Mouse (Mus musculus) brain, embryonic 18.5 days (tissue): ENCODE measurements around the gene Ctcf.

Source experiments
- DNase-seq: peaks from one replicate; pipeline ENCODE4 v3.0.0-alpha.2; 2012; ENCODE audit warnings: low read depth, low spot score

Ctcf gene

DNA sequence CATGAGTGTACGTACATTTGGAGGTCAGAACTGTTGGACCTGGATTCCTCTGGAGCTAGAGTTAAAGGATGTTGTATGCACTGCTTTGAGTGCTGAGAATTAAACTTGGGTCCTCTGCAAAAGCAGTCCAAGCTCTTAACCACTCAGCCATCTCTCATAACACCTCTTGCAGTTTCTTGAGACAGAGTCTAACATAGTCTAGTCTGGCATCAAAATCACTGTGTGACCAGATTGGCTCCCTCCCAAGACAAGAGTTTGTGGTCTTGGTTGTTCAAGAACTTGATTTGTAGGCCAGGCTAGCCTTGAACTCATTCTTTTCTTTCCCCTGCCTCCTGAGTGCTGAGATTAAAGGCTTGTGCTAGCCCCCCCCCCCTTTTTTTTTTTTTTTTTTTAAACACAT, 12.6 kb downstream of the Ctcf start:
- DNase-seq, result no peak

DNA sequence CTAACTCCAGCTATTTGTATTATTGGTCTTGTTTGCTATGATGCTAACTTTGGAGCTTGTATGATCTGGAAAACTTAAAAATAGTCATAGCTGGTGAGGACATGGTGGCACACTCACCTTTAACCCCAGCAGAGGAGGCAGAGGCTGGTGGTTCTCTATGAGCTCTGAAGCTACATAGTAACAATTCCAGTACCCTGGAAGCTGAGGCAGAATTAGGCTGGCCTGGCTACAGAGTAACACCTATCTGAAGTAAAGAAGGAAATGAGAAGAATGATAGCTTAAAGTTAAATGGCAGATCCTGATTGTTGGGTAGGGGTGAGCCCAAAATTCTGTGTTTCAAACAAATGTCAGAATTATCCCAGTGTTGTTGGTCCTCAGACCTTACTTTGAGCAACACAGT, 21.3 kb downstream of the Ctcf start:
- DNase-seq, result no peak

GRCm38 (mm10) chr8:105661167-105661566, 24.8 kb downstream of the Ctcf start:
- DNase-seq, result no peak

GRCm38 (mm10) chr8:105677891-105678290, 41.5 kb downstream of the Ctcf start:
- no peak for DNase-seq

GRCm38 (mm10) chr8:105685325-105685724, 49.0 kb downstream of the Ctcf start:
- no peak for DNase-seq

- DNase-seq, result no peak
Measured at GRCm38 (mm10) chr8:105685796-105686308, 49.5 kb downstream of the Ctcf start, which contains the start of gene Carmil2. Gene Carmil2 (plus strand): TSS chr8:105686274.

DNA sequence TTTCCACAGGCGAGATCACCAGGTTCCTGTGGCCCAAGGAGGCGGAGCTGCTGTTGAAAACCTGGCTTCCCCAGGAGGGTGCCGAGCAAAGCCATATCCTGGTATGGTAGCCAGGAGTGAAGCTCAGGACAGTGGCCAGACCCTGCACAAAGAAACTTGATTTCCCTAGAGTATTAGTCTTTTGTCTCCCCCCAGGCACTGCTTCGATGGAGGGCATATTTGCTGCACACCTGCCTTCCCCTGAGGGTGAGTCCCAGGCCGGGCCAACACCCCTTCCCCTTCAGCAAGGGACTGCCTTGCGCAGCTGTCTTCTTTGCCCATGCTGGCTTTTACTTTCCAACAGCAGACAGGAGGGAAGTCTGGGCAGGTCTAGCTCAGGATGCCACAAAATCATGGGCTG, 50.2 kb downstream of the Ctcf start:
- no peak for DNase-seq

GRCm38 (mm10) chr8:105687512-105687911, 51.1 kb downstream of the Ctcf start:
- DNase-seq, result no peak

- no peak for DNase-seq
Measured at GRCm38 (mm10) chr8:105688242-105688752, 51.9 kb downstream of the Ctcf start.

GRCm38 (mm10) chr8:105689256-105689982, 53.1 kb downstream of the Ctcf start:
- DNase-seq, result no peak

DNA sequence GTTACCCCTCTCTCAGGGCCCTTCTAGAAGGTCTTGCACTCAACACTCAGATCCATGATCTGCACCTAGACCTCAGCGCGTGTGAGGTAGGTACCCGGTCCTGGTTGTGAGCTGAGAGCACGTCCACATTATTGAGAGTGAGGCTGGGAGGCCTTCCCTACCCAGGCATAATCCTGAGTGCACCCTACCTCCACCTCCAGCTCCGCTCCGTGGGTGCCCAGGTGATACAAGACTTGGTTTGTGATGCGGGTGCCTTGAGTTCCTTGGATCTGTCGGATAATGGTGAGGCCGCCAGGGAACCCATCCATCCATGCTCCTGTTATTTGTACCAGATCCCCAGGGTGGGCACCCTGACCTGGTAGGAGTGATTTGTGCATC, 53.6 kb downstream of the Ctcf start:
- no peak for DNase-seq

GRCm38 (mm10) chr8:105690978-105691377, 54.6 kb downstream of the Ctcf start:
- no peak for DNase-seq

DNA sequence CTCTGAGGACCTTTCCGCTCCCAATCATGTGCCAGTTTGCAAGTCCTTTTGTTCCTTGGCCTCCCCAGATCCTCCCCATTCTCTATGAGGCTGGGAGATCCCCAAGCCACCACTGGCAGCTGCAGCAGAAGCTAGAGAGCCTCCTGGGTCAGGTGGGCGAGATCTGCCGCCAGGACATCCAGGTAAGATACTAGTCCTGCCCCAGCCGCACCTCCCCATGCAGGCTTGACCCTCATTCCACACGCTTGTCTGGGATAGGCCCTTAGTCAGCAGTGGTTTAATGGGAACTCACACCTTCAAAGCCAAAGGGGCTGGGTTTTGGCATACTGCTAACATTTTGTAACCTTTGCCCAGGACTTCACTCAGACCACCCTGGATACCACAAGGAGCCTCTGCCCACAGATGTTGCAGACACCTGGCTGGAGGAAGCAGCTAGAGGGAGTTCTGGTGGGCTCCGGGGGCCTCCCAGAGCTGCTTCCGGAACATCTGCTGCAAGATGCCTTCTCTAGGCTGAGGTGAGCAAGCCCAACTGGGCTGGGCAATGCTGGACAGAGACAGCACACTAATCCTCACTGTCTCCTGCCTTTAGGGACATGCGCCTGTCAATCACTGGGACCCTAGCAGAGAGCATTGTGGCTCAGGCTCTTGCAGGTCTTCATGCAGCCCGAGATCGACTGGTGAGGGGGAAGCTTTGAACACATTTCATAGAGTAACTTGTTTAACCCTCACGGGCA, 56.2 kb downstream of the Ctcf start:
- no peak for DNase-seq

- DNase-seq, result peak; percentile 37
Measured at GRCm38 (mm10) chr8:105693648-105694047, 57.3 kb downstream of the Ctcf start.

GRCm38 (mm10) chr8:105694051-105694799, 57.9 kb downstream of the Ctcf start:
- DNase-seq, result no peak

DNA sequence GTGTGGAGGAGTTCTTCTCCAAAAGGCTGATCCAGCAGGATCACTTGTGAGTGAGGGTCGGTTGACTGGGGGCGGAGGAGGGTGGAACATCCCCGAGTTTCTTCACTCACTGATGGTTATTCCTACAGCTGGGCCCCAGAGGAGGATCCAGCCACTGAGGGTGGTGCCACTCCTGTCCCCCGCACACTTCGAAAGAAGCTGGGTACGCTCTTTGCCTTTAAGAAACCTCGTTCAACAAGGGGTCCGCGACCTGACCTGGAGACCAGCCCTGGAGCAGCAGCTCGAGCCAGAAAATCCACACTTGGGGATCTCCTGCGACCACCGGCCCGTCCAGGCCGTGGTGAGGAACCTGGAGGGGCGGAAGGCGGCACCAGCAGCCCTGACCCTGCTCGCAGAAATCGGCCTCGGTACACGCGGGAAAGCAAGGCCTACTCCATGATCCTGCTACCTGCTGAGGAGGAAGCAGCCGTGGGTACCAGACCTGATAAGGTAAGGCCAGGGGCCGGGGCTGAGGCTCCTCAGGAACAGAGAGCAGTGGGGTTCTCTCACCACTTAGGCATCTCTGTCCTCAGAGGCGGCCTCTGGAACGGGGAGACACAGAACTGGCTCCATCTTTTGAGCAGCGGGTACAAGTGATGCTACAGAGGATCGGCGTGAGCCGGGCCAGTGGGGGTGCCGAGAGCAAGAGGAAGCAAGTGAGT, 58.9 kb downstream of the Ctcf start:
- no peak for DNase-seq

DNA sequence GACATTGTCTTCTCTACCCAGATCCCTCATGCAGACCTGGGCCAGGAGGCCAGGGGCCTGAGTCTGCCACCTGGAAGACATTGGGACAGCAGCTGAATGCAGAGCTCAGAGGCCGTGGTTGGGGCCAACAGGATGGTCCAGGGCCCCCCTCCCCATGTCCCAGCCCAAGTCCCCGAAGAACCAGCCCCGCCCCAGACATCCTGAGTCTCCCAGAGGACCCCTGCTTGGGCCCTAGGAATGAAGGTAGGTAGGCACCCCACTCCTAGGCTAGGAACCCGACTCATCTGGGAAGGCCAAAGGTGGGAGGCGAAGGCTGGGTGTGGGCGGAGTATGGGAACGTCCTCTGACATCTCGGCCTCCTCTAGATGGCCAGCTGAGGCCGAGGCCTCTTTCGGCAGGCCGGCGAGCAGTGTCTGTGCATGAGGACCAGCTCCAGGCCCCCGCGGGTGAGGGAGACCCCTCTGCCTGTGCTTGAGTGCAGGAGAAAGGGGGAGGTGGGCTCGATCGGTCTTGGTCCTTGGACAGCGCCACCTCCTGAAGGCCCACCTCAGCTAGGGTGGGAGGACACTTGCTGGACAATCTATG, 60.9 kb downstream of the Ctcf start:
- no peak for DNase-seq

DNA sequence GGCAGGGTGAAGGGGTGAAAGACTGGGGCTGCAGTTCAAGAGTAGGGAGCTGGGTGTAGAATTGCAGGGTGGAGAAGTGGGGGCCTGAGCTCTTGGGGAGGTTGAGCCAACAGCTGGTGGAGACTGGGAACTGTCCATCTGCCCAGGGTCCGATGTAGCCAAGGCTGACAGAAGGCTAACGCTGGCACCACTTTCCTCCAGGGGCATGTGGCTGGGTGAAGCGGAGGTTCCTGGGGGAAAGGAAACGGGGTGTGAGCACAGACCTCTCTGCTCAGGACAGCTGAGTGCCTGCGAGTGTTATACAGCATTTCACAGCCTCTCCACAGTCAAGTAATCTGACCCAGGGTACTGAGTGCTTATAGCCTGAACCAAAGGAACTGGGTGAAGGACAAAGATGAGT, 62.4 kb downstream of the Ctcf start:
- DNase-seq, result no peak

GRCm38 (mm10) chr8:105699488-105700215, 63.3 kb downstream of the Ctcf start:
- DNase-seq, result no peak

DNA sequence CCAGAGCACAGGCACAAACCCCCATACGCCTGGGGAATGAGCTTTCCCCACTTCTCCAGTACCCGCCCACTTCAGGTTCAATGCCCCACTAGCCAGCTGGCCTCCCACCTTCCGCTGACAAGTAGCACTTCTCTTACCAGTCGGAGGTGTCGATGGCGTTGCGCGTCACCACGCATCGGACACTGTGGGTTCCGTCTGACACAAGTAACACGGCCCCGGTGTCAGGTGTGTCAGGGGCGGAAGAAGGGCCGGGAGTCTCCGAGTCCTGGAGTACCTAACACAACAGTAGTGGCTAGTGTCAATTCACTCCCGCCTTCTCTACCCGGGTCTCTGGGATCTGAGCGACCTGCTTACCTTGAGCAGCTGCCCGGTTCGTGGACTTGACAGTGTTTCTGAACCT, 64.2 kb downstream of the Ctcf start:
- no peak for DNase-seq
